Mouse (Mus musculus) cerebellum, postnatal 25 days (tissue): ENCODE measurements at regions not wholly inside any gene's neighbourhood (a gene's known extent, or its start where the extent isn't known, plus 50 kb on each side); places are given as distances from the start of the nearest gene placed in this dataset.

Source experiments
- DNase-seq, 2 experiments: peaks; one replicate each; pipeline ENCODE4 v3.0.0; 2021; ENCODE audit warnings: mixed read lengths in 2 of 2

GRCm38 (mm10) chr11:30710266-30710665, 60.9 kb upstream of the Acyp2 start:
- no peak for DNase-seq

- peak; percentile 8 to 37 for DNase-seq
These were observed 50.7 kb upstream of the Psme4 start for GRCm38 (mm10) chr11:30720803-30721202.
